Mouse (Mus musculus): Measurements from ENCODE around the gene Drap1.

- no peak for TF ChIP-seq EP300 (IDR thresholded peaks at IDR 0.05; ENCODE audit: low read depth)
- no peak for TF ChIP-seq CTCF (IDR thresholded peaks at IDR 0.05; ENCODE audit: low read depth)
These were observed 30.6 kb downstream of the Drap1 start for GRCm38 (mm10) chr19:5394168-5394567.
